Mouse (Mus musculus) testis, adult 2 months (tissue): Measurements from ENCODE around the gene Rnase11.
"Not testable (repeated sequence)": the region's sequence is repeated elsewhere in the genome, so short reads cannot be mapped to it uniquely, and the experiment has no call there.

Experiments used
- CTCF ChIP-seq: fragments of 200-500 bp; IDR thresholded peaks from 2 replicates; pipeline ENCODE4 v1.5.1; 2012; ENCODE audit warnings: low read depth, mild to moderate bottlenecking, inconsistent platforms, low read length, moderate library complexity; ENCODE audit not compliant: control insufficient read depth, insufficient read depth, insufficient replicate concordance
- POLR2A ChIP-seq: fragments of 200-500 bp; IDR thresholded peaks from 2 replicates; pipeline ENCODE4 v1.6.1; 2012; ENCODE audit warnings: low read depth, mild to moderate bottlenecking, inconsistent platforms, low read length, moderate library complexity; ENCODE audit not compliant: control insufficient read depth

DNA sequence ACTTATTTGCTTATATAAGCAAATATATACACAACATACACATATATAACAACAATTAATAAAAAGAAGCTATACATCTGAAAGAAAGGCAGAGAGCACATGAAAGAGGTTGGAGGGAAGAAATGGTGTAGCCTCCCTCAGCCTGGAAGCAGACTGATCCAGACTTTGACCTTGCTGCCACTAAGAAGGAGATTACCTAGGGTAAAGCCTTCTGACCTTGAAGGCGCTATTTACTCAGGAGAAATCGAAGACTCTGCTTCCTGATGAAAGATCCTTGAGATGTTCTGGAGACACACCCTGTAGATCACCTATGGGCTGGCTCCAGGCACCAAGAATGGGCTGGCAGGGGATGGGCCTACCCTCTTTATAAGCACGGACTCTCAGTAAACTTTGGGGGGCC lies 35.2 kb downstream of the Rnase11 start:
- TF ChIP-seq POLR2A, CTCF: not testable (repeated sequence)
